Mouse (Mus musculus) limb, embryonic 11.5 days (tissue): ENCODE data around the gene Spink4. TPM values are rescaled to one million over a fixed set of nuclear protein-coding genes. Genes with fewer than 3 reads are reported as not detected.

Experiments used
- ATAC-seq: fragments of 200-750 bp; cut with Nextera tagmentation; 2 replicates; pipeline ENCODE4 v1.8.0; 2017; ENCODE audit warnings: low read depth; ENCODE audit not compliant: insufficient number of reproducible peaks, low FRiP score, low TSS enrichment
- DNase-seq: peaks from one replicate; pipeline ENCODE4 v3.0.0-alpha.2; 2015; ENCODE audit warnings: low spot score
- H3K27ac ChIP-seq: fragments of 300-500 bp; sonication (generic); replicated peaks from 2 replicates; pipeline ENCODE4 v1.5.1; 2014; ENCODE audit warnings: low read depth, mild to moderate bottlenecking, low read length
- H3K27me3 ChIP-seq: fragments of 300-500 bp; sonication (generic); 2 replicates; pipeline ENCODE4 v1.6.1; 2014; ENCODE audit warnings: mild to moderate bottlenecking, low read length, mixed read lengths; ENCODE audit not compliant: control insufficient read depth, insufficient read depth
- H3K36me3 ChIP-seq: fragments of 300-500 bp; sonication (generic); 2 replicates; pipeline ENCODE4 v1.6.1; 2014; ENCODE audit warnings: mild to moderate bottlenecking, low read length, moderate library complexity, mixed read lengths; ENCODE audit not compliant: control insufficient read depth, insufficient read depth
- H3K4me1 ChIP-seq: fragments of 300-500 bp; sonication (generic); 2 replicates; pipeline ENCODE4 v1.6.1; 2014; ENCODE audit warnings: low read length, mixed read lengths; ENCODE audit not compliant: control insufficient read depth, insufficient read depth
- H3K4me2 ChIP-seq: fragments of 300-500 bp; sonication (generic); 2 replicates; pipeline ENCODE4 v1.6.1; 2014; ENCODE audit warnings: low read depth, mild to moderate bottlenecking, moderate library complexity; ENCODE audit not compliant: severe bottlenecking
- H3K4me3 ChIP-seq: fragments of 300-500 bp; sonication (generic); 2 replicates; pipeline ENCODE4 v1.5.1; 2014; ENCODE audit warnings: low read depth, low read length
- H3K9ac ChIP-seq: fragments of 300-500 bp; sonication (generic); 2 replicates; pipeline ENCODE4 v1.6.1; 2014; ENCODE audit warnings: mild to moderate bottlenecking, low read length
- H3K9me3 ChIP-seq: fragments of 300-500 bp; sonication (generic); 2 replicates; pipeline ENCODE4 v1.6.1; 2016; ENCODE audit warnings: low read length; ENCODE audit not compliant: control insufficient read depth
- WGBS: fragments of 180-500 bp; shearing (Covaris S2); extraction: QIAGEN DNeasy Blood & Tissue Kit; methylation state at CpG from one replicate; pipeline ENCODE4 v1.1.7; 2014; 5-methylcytosine and 5-hydroxymethylcytosine counted together
- polyA plus RNA-seq: library from polyadenylated mRNA; unstranded; fragments of >200 nt; fragmentation: Nextera tagmentation; extraction: Ambion mirVana; gene quantifications from 2 replicates; pipeline ENCODE4 v1.2.1, GENCODE M21; 2014

Spink4 gene
- polyA plus RNA-seq, 1 experiment from 2014 or later = not detected

DNA sequence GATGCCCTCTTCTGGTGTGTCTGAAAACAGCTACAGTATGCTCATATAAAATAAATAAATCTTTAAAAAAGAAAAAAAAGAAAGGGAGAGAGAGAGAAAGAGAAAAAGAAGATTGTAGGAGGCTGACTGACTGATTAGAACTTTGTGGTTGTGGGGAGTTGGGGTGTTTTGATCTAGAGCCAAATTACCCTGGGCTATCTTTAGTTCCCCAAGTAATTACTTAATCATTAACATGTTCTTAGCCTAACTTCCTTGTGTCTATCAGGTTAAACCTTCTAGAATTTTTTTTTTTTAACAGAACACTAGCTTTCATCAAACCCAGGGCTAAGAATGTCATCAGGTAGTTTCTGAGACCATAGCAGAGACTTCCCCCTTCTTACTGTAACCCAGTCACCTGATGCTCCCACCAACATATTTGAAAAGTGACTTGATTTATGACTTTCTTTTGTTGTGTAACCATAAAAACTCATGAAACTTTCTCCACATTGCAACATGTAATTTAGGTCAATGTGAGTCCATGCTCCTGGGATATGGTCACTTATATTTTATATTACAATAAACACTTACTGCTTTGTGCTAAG lies 5.5 kb upstream of the Spink4 start:
- Histone ChIP-seq H3K36me3 (no peaks in the 10 kb centered on the region), H3K4me1 (no peaks in the 10 kb centered on the region)
- no peak for DNase-seq

DNA sequence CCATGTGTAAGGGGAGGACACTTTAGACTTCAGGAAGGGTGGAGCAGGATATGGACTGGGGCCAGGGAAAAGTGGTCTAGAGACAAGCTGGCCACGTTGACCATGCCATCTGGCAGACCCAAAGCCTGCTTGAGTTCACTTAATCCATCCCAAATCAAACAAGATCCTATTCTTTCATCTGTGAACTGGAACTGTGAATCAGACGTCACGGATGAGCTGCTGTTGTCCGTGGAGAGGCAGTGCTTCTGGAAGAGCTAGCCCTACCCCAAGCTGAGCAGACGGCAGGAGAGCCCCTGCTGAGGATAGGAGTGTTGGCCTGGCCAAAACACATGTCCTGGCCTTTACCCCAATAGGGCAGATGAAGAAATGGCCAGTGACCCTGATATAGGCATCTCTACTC lies 3.9 kb upstream of the Spink4 start:
- no peaks in the 10 kb centered on the region for H3K36me3 ChIP-seq

More for the DNA sequence above, 5.5 kb upstream of the Spink4 start:
- Histone ChIP-seq H3K9me3 (no peaks in the 10 kb centered on the region), H3K27me3 (no peaks in the 10 kb centered on the region), H3K27ac (no peak overlapping the region), H3K4me2 (no peak overlapping the region), H3K9ac (no peak overlapping the region), H3K4me3 (no peak overlapping the region)
- no peak for ATAC-seq

GRCm38 (mm10) chr4:40916592-40917155 lies 3.2 kb upstream of the Spink4 start:
- WGBS = 87% methylated on average over 7 of the region's 7 CpGs
- H3K27me3 ChIP-seq = no peaks in the 10 kb centered on the region
- H3K9me3 ChIP-seq = no peaks in the 10 kb centered on the region
- H3K4me3 ChIP-seq = no peak overlapping the region
- no peak for DNase-seq
- H3K4me1 ChIP-seq = no peaks in the 10 kb centered on the region
- H3K36me3 ChIP-seq = no peaks in the 10 kb centered on the region
- ATAC-seq = no peak
- H3K27ac ChIP-seq = no peak overlapping the region
- no peak overlapping the region for H3K4me2 ChIP-seq
- no peak overlapping the region for H3K9ac ChIP-seq

More for the DNA sequence above, 3.9 kb upstream of the Spink4 start:
- Histone ChIP-seq H3K4me2 (no peak overlapping the region), H3K9ac (no peak overlapping the region), H3K27ac (no peak overlapping the region), H3K4me1 (no peaks in the 10 kb centered on the region), H3K27me3 (no peaks in the 10 kb centered on the region), H3K9me3 (no peaks in the 10 kb centered on the region), H3K4me3 (no peak overlapping the region)
- WGBS = 87% methylated on average over 5 of the region's 5 CpGs
- DNase-seq = no peak
- no peak for ATAC-seq

- H3K9ac ChIP-seq = no peak overlapping the region
- H3K4me3 ChIP-seq = no peak overlapping the region
- 81% methylated on average over 2 of the region's 2 CpGs for WGBS
- no peaks in the 10 kb centered on the region for H3K36me3 ChIP-seq
- ATAC-seq (no peak), DNase-seq (no peak)
- no peaks in the 10 kb centered on the region for H3K27me3 ChIP-seq
- H3K4me1 ChIP-seq = no peaks in the 10 kb centered on the region
- H3K9me3 ChIP-seq = no peaks in the 10 kb centered on the region
- no peak overlapping the region for H3K4me2 ChIP-seq
- no peak overlapping the region for H3K27ac ChIP-seq
Observed at GRCm38 (mm10) chr4:40920576-40920975, 724 bp downstream of the Spink4 start.

DNA sequence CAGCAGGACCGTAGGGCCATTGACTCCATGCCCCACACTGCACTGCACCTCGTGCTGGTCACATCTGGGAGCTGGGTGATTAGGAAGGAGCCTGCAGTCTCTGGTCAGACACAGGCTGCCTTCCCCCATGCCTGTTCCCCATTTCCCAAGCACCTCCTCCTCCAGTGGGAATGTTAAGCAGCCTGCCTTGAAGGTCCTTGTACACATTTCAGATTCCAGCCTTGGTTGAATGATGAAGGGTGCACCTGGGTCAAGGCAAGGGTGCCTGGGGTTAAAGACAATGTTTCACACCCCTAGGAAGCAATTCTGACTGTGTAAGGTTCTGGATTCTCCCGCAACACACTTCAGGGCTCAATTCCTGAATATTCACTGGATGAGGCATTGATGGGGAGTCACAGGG lies 1.4 kb downstream of the Spink4 start:
- Histone ChIP-seq H3K36me3 (no peaks in the 10 kb centered on the region), H3K27me3 (no peaks in the 10 kb centered on the region), H3K4me3 (no peak overlapping the region), H3K4me2 (no peak overlapping the region), H3K9ac (no peak overlapping the region), H3K4me1 (no peaks in the 10 kb centered on the region), H3K9me3 (no peaks in the 10 kb centered on the region), H3K27ac (no peak overlapping the region)
- DNase-seq (no peak), ATAC-seq (no peak)
- WGBS = 70% methylated on average over 3 of the region's 3 CpGs

- WGBS = 78% methylated on average over 6 of the region's 6 CpGs
- ATAC-seq = no peak
Observed at GRCm38 (mm10) chr4:40923087-40923651, 3.3 kb downstream of the Spink4 start.

DNA sequence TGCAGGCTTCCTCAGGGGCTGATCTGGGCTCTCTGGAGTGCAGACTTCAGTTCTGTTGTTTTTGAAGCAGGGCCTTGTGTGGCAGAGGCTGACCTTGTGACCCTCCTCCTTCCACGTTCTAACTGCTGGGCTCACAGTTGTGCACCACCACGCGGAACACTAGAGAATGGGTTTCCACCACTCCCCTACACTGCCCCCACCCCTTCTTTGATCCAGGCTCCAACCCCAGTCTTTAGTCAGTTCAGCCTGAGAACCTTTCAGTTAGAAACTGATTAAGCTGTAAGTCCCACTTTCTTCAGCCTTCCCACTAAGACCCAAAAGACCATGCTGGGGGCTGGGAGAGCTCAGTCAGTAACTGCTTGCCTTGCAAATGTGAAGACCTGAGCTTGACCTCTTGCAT lies 5.7 kb downstream of the Spink4 start:
- ATAC-seq (no peak), DNase-seq (no peak)
- H3K27ac ChIP-seq = no peak overlapping the region
- H3K4me3 ChIP-seq = no peak overlapping the region
- 60% methylated on average over 3 of the region's 3 CpGs for WGBS
- no peaks in the 10 kb centered on the region for H3K4me1 ChIP-seq
- H3K9me3 ChIP-seq = no peaks in the 10 kb centered on the region
- no peak overlapping the region for H3K9ac ChIP-seq
- no peaks in the 10 kb centered on the region for H3K27me3 ChIP-seq
- no peaks in the 10 kb centered on the region for H3K36me3 ChIP-seq
- H3K4me2 ChIP-seq = no peak overlapping the region

More at GRCm38 (mm10) chr4:40923087-40923651, 3.3 kb downstream of the Spink4 start:
- Histone ChIP-seq H3K4me2 (no peak overlapping the region), H3K27ac (no peak overlapping the region), H3K4me3 (no peak overlapping the region), H3K27me3 (no peaks in the 10 kb centered on the region), H3K9me3 (no peaks in the 10 kb centered on the region), H3K9ac (no peak overlapping the region), H3K4me1 (no peaks in the 10 kb centered on the region), H3K36me3 (no peaks in the 10 kb centered on the region)
- no peak for DNase-seq

- Histone ChIP-seq H3K4me2 (no peak overlapping the region), H3K4me3 (no peak overlapping the region), H3K9ac (no peak overlapping the region), H3K36me3 (peaks cover 5% of the 10 kb centered on the region), H3K27ac (no peak overlapping the region), H3K9me3 (no peaks in the 10 kb centered on the region), H3K27me3 (no peaks in the 10 kb centered on the region), H3K4me1 (no peaks in the 10 kb centered on the region)
- DNase-seq (no peak), ATAC-seq (no peak)
- WGBS = 93% methylated on average over 7 of the region's 7 CpGs
Observed at GRCm38 (mm10) chr4:40929046-40929445, 9.2 kb downstream of the Spink4 start.
